9 mouse cellular contexts compared by ENCODE assay signal in genomic region chr14:41090777-41091176, GRCm38 (mm10). TPM values are rescaled to one million over a fixed set of nuclear protein-coding genes. Genes with fewer than 3 reads are reported as not detected.
DNase-seq lines count a peak whose midpoint lies in the region; ATAC-seq and TF ChIP-seq lines count a peak whose summit lies in the region.
"Had no signal": no experiment of that assay in that cellular context is flagged by ENCODE, and none has a peak within 500 bp of the region (broad histone marks: within the 10 kb centered on the region; RNA-seq: fewer than 3 reads in every experiment).

No protein-coding gene starts in this region.

- no peaks in the 10 kb centered on the region for H3K4me1 ChIP-seq in cerebellum, adult 2 months (ENCODE audit: control insufficient read depth, insufficient read depth, low read length)
- H3K4me1 ChIP-seq in liver, embryonic 12.5 days, result no peaks in the 10 kb centered on the region
- H3K4me1 ChIP-seq in liver, postnatal 0 days (ENCODE audit: insufficient read depth), result no peaks in the 10 kb centered on the region

- no peaks in the 10 kb centered on the region for H3K36me3 ChIP-seq in liver, embryonic 12.5 days
- no peaks in the 10 kb centered on the region for H3K36me3 ChIP-seq in liver, postnatal 0 days (replicated peaks; ENCODE audit: insufficient read depth, low read length)

- no peak for DNase-seq in cerebellum, adult 2 months
- peak; percentile 23 for DNase-seq in liver
- peak; percentile 23 for DNase-seq in c-Kit-positive CD71-positive TER-119-negative erythroid progenitor cells, embryonic 14.5 days (ENCODE audit: low read depth)
- DNase-seq in liver, postnatal 0 days, result peak; percentile 44
- DNase-seq in layer of hippocampus, postnatal 25 days (ENCODE audit: extremely low spot score in 1 of 2, low spot score in 1 of 2), result no peak
- DNase-seq in right cerebral cortex, postnatal 25 days, result no peak

- no peak for TF ChIP-seq EP300 in liver, postnatal 0 days (IDR thresholded peaks at IDR 0.05; ENCODE audit: low read depth)

- 0 out of 2 replicates have a peak, but pooled peaks have one; percentile 16 for ATAC-seq in cerebellum, adult (ENCODE audit: insufficient number of reproducible peaks, low FRiP score, low TSS enrichment)
- no peak for ATAC-seq in liver, embryonic 12.5 days
- peak; percentile 43; the same call in 1 of the 2 replicates for ATAC-seq in liver, postnatal 0 days

- H3K9me3 ChIP-seq in liver, embryonic 12.5 days (replicated peaks), result no peaks in the 10 kb centered on the region
- H3K9me3 ChIP-seq in liver, postnatal 0 days (ENCODE audit: low read length), result no peaks in the 10 kb centered on the region

- no peak overlapping the region for H3K4me2 ChIP-seq in liver, embryonic 12.5 days
- H3K4me2 ChIP-seq in liver, postnatal 0 days (ENCODE audit: low read depth, low read length), result no peak overlapping the region

- WGBS in cerebellum, adult 2 months, result 54% methylated on average over 8 of the region's 8 CpGs
- whole genome bisulfite sequencing in liver, embryonic 12.5 days (ENCODE audit: insufficient replicate concordance), result 33% methylated on average over 8 of the region's 8 CpGs
- 41% methylated on average over 8 of the region's 8 CpGs for WGBS in liver, postnatal 0 days (ENCODE audit: insufficient replicate concordance)

- no peak overlapping the region for H3K27ac ChIP-seq in cerebellum, adult 2 months (ENCODE audit: insufficient read depth, low read length)
- H3K27ac ChIP-seq in liver, embryonic 12.5 days, result no peak overlapping the region
- no peak overlapping the region for H3K27ac ChIP-seq in liver, postnatal 0 days (ENCODE audit: low read depth)

- H3K9ac ChIP-seq in liver, embryonic 12.5 days, result no peak overlapping the region
- H3K9ac ChIP-seq in liver, postnatal 0 days (replicated peaks), result no peak overlapping the region

- no peak for TF ChIP-seq CTCF in cerebellum, adult 2 months (IDR thresholded peaks at IDR 0.05; ENCODE audit: borderline replicate concordance, insufficient read depth, low read depth, low read length)
- TF ChIP-seq CTCF in liver, postnatal 0 days (IDR thresholded peaks at IDR 0.05; ENCODE audit: low read depth), result peak; percentile 72

- H3K4me3 ChIP-seq in cerebellum, adult 2 months (replicated peaks; ENCODE audit: insufficient read depth, low read depth, low read length), result no peak overlapping the region
- H3K4me3 ChIP-seq in liver, embryonic 12.5 days, result no peak overlapping the region
- H3K4me3 ChIP-seq in liver, postnatal 0 days (ENCODE audit: low read depth, low read length), result no peak overlapping the region

- no peak for TF ChIP-seq POLR2A in cerebellum, adult 2 months (IDR thresholded peaks at IDR 0.05; ENCODE audit: borderline replicate concordance, insufficient read depth, low read length)

- H3K27me3 ChIP-seq in cerebellum, adult 2 months (ENCODE audit: control insufficient read depth, insufficient read depth, low read length), result no peaks in the 10 kb centered on the region
- H3K27me3 ChIP-seq in liver, embryonic 12.5 days (replicated peaks), result no peaks in the 10 kb centered on the region; the same call in 1 of the 2 replicates
- no peaks in the 10 kb centered on the region for H3K27me3 ChIP-seq in liver, postnatal 0 days (ENCODE audit: insufficient read depth, low read length)

RNA-seq across cellular contexts. Expression of gene Mat1a, which starts 14.1 kb away (rescaled TPM):
- polyA plus RNA-seq in cerebellum, adult 2 months (2012; rRNA removed), result not detected in 2 replicates
- polyA plus RNA-seq in liver, embryonic 12.5 days (2016; fragmentation: Nextera tagmentation; extraction: Ambion mirVana), result 0.54 and 0.55 TPM in 2 replicates
- 1,129 and 1,137 TPM in 2 replicates for polyA plus RNA-seq in liver, postnatal 0 days (2015; fragmentation: Nextera tagmentation; extraction: Ambion mirVana)
- not detected for total RNA-seq in layer of hippocampus, postnatal 25 days (2021)
- total RNA-seq: heart, adult 18-20 months had no signal

RNA-seq across cellular contexts. Expression of gene Dydc1, which starts 18.1 kb away (rescaled TPM):
- not detected in 2 replicates for polyA plus RNA-seq in cerebellum, adult 2 months (2012; rRNA removed)
- not detected in 2 replicates for polyA plus RNA-seq in liver, embryonic 12.5 days (2016; fragmentation: Nextera tagmentation; extraction: Ambion mirVana)
- polyA plus RNA-seq in liver, postnatal 0 days (2015; fragmentation: Nextera tagmentation; extraction: Ambion mirVana), result not detected in 2 replicates
- not detected for total RNA-seq in layer of hippocampus, postnatal 25 days (2021)
- total RNA-seq: heart, adult 18-20 months had no signal

RNA-seq across cellular contexts. Expression of gene Dydc2, which starts 21.8 kb away (rescaled TPM):
- 1.9 and 2.0 TPM in 2 replicates for polyA plus RNA-seq in cerebellum, adult 2 months (2012; rRNA removed)
- not detected in 2 replicates for polyA plus RNA-seq in liver, embryonic 12.5 days (2016; fragmentation: Nextera tagmentation; extraction: Ambion mirVana)
- not detected in 2 replicates for polyA plus RNA-seq in liver, postnatal 0 days (2015; fragmentation: Nextera tagmentation; extraction: Ambion mirVana)
- total RNA-seq in layer of hippocampus, postnatal 25 days (2021), result under 1 TPM; 0.79 to 0.94 TPM
- total RNA-seq: heart, adult 18-20 months had no signal

RNA-seq across cellular contexts. Expression of gene Sftpa1, which starts 40.8 kb away (rescaled TPM):
- polyA plus RNA-seq in cerebellum, adult 2 months (2012; rRNA removed), result not detected in 2 replicates
- not detected in 2 replicates for polyA plus RNA-seq in liver, embryonic 12.5 days (2016; fragmentation: Nextera tagmentation; extraction: Ambion mirVana)
- 0.33 and 1.3 TPM in 2 replicates for polyA plus RNA-seq in liver, postnatal 0 days (2015; fragmentation: Nextera tagmentation; extraction: Ambion mirVana)
- total RNA-seq in layer of hippocampus, postnatal 25 days (2021), result not detected

Comparison
In these comparisons a context has a peak if more than half of its experiments do, and no peak if none do; other contexts are left out.
1. RNA of gene Mat1a, which starts 14.1 kb away (polyA plus RNA-seq): 1,129 to 1,137 TPM in liver, postnatal 0 days; 0.54 to 0.55 TPM in liver, embryonic 12.5 days and not detected in cerebellum, adult 2 months; every median in the first group is over 100 times any median in the second.
2. DNase-seq: peak in liver (single experiment), c-Kit-positive CD71-positive TER-119-negative erythroid progenitor cells, embryonic 14.5 days (single experiment) and liver, postnatal 0 days (single experiment); none in cerebellum, adult 2 months (0 of 2), layer of hippocampus, postnatal 25 days (0 of 2) and right cerebral cortex, postnatal 25 days (single experiment).